Mouse (Mus musculus) induced T-regulatory cell, adult 2 months (primary cell): ENCODE results near the gene Gm960.

Experiments used
- DNase-seq: peaks from one replicate; pipeline ENCODE4 v3.0.0-alpha.2; 2012; ENCODE audit warnings: low read depth

Gene Gm960

DNA sequence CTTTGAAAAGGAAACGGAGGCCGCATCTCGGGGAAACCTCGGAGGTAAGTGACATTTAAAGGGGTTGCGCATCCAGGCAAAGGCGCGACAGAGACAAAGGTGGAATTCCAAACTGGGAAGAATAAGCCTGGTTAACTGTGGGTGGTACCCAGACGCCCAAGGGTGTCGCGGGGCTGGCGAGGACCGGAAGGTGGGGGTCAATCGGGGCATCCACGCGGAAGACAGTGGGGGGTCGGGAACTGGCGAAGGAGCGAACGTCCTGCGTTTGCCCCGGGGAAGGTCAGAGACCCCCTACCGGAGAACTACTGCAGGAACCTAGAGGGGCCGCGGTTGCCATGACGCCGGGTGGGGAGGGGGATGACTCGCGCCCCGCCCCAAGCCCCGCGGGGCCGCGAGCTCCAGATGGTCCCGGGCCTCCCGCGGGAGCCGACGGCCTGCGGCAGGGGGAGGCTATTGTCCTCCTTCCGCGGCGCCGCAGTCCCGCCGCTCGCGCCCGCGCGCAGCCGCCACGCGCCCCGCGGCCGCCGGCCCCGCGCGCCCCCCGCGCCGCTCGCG is 13.2 kb upstream of the Gm960 start:
- no peak for DNase-seq

DNA sequence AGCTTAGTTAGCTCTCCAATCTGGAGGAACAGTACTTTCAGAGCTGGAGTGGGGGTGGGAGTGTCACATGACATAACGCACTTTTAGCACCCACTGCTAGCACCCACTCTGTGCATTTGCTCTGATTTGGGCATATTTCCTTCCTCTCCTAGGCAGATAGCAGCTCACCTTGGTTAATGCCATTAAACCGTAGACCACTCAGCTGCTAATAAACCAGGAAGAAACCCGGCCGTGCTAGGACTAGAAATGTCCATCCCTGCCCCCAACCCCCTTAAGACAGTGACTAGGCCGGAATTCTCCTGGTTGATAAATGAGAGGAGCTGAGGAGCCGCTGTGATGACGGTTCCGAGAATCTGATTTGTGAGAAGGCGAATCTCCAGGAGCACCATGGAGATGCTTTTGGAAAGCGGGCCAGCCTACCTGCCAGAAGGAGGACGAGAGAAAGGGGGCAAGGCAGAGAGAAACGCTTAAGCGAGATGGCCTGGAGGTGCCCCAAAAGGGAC is 12.7 kb upstream of the Gm960 start, which contains the start of gene Sptbn2:
Sptbn2 (plus strand) TSS at position 70 of the 503 bp plus-strand sequence.
- DNase-seq: no peak

DNA sequence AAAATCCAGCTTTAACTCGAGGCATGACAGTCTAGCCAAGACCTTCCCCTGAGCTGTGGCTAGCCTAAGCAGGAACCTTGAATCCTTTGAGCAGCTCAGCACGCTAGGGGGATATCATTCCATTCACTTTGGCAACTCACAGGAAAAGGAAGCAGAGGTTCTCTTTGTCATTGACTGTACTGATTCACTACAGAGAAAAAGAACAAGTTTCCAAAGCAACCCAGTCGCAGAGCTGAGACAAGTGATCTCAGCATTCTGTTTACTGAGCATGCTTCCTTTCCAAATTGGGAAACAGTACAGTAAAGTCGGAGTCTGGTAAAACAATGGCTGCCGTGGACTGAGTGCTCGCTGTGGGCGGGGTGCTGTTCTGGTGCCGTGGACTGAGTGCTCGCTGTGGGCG is 10.3 kb upstream of the Gm960 start:
- no peak for DNase-seq

DNA sequence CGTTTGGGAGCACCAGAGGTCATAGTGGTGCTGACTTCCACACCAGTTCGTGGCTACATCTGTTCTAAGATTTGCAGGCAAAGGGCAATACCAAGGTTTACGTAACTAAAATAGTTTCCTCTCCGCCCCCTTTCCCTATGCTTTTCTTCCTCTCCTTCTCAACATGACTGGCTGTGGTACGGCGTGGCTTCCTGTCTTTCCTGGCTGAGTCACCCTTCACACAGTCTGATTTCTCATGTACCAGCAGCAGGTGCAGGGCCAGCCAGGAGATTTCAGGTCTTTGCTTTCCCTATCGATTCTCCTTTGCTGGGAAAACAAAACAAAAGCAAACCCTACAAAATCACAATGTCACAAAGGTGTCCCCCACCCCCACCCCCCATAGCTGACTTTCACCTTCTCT is 2.8 kb upstream of the Gm960 start:
- no peak for DNase-seq

DNA sequence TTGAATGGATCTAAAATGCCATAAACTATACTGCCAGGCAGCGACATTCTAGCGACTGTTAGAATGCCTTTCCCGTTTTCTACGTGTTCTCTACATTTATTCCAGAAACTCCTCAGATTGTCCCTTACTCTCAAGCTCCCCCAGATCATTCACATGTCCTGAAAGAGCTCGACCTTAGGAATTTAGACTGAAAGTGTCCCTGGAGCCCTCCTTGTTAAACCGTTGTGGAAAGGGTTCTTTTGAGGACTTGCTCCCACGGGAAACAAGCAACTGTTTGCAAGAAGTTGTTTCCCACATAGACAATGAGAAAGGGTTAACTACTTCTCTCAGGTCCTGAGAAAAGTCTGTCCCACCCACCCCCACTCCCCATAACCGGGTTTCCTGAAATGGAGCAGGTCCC is 2.2 kb upstream of the Gm960 start:
- no peak for DNase-seq

DNA sequence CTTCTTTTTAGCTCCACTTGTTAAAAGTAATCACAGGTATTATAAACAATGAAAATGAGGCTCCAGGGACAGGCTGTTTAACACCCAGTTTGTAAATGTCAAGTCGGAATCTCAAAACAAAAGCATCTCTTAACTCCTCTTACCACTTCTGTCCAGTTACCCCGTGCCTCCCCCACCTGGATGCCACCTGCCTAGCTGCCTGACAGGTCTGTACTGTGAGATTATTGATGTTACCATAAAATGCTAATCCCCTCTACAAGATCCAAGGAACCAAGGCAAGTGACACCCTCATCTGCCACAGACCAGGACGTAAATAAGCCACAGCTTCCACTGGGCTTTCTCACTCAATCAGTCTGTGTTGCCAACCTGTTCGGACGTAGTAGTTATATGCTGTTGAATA is 1.4 kb upstream of the Gm960 start:
- no peak for DNase-seq

DNA sequence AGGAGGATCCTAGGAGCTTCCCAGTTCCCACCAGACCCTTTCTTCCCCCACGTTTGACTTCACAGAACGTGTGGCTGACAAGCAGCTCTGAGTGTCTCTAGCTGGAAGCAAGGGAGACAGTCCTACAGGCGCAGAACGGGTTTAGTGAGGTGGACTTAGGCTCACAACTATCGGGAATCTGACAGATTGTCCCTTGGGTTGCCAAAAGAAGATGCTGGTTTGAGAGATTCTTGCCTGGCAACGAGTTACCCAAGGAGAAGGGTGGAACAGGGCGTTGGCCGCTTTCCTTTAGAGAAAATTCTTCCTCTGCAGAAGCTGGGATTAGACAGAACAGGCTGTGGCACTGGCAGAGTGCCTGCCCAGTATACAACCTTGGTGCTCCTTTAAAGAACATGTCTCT is 388 bp upstream of the Gm960 start:
- no peak for DNase-seq

DNA sequence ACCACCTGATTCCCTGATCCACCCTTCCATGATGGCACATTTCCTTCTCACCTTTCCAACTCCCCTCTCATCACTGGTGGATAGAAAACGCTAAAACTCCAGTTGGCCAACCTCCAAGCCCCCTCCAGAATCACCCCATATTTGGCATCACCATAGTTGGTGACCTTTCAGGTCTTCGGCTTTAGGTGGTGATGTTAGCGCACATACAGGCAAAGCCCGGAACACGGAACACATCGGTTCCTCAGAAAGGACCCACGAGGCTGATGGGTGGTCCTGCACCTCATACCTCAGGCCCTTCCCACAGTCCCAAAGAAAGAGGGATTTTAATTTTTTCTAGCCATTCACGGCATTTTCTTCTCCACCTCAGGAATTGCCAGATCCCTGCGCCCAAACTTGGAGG is 747 bp downstream of the Gm960 start:
- no peak for DNase-seq

DNA sequence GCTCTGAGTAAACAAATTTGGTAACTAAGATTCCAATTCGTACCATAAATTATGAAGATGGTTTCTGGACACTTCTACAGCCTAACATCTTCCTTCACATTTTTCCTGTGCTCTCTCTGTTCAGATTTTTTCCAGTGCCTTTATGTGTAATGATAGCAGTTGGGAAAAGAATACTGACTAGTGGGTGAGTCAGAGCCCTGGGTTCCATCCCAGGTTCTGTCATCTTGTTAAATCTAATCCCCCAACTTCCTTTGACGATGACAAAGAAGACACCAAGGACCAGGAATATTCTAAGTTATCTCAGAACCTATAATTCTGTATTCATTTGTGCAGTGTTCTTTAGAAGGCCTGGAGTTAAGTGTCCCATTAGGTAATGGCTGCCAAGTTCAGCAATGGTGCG is 1.3 kb downstream of the Gm960 start:
- no peak for DNase-seq

DNA sequence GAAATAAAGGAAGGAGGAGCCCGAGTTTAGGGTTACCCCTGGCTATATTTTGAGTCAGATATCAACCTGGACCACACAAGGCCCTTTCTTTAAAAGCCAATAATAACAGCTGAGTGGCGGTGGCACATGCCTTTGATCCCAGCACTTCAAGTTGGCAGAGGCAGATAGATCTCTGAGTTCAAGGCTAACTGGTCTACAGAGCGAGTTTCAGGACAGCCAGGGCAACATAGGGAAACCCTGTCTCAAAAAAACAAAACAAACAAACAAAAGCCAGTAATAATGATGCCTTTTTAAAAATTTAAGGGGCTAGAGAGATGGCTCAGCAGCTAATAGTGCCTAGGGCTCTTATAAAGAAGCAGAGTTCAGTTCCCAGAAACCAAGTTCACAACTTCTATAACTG is 4.1 kb downstream of the Gm960 start:
- DNase-seq: no peak

DNA sequence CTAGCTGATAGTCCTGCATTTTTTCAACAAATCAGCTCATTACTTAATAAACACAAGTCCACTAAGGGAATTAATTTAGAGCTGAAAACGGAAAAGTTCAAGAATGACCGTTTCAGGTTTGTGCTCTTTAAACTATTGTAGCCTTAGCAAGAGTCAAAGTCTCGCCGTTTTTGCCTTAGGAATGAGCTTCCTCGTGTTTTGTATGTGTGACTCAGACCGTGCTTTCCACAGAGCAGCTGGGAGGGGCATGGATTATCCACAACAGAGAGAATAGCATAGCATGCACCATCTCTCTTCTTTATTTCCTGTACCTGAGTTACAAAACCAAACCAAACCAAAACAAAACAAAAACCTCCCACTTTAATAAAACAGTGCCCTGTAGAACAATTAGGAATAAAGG is 26.1 kb downstream of the Gm960 start:
- no peak for DNase-seq

DNA sequence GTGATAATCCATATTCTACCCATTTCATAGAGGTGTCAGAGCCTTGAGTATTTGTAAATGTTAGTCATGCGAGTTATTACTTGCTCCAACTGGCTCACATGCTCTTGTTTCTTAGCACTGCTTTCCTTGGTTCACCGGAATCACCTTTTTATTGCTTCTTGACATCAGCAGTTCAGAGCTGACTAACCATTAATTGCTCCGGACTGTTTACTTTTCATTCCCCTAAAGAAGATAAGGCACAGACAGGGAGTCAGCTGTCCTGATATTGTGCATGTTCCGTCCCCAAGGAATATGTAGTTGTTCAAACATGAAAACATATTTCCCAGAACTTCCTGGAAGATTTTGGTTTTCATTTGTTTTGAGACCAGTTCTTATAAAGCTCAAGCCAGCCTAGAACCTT is 27.7 kb downstream of the Gm960 start:
- DNase-seq: no peak

DNA sequence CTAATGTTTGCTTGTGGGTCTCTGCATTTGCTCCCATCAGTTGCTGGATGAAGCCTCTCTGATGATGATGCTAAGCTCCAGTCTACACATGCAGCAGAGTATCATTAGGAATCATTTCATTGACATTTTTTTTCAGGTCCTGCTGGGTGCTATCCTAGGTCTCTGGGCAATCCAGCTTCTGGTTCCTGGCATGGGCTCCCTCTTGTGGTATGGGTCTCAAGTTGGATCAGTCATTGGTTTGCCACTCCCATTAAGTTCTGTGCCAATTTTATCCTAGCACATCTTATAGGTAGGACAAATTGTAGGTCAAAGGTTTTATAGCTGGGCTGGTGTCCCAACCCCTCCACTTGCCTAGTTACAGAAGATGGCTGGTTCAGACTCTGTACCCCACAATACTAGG is 31.7 kb downstream of the Gm960 start:
- DNase-seq: peak; percentile 4

DNA sequence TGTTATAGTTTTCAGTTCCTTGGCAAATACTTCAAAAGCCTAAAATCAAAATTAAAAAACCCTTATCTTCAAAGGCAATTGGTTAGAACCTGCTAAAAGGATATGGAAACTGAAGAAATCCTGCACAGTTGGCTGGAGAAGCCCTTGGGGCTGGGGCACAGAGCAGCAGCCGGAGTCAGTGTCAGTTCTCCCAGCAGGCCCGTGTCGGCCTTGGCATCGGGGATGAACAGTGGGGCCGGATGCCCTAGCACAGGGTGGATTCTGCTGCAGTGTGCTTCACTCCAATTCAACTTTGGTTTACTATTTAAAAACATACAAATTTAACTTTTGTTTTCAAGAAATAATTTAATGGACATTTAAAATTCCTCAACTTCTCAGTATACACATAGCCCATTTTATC is 40.3 kb downstream of the Gm960 start:
- no peak for DNase-seq

DNA sequence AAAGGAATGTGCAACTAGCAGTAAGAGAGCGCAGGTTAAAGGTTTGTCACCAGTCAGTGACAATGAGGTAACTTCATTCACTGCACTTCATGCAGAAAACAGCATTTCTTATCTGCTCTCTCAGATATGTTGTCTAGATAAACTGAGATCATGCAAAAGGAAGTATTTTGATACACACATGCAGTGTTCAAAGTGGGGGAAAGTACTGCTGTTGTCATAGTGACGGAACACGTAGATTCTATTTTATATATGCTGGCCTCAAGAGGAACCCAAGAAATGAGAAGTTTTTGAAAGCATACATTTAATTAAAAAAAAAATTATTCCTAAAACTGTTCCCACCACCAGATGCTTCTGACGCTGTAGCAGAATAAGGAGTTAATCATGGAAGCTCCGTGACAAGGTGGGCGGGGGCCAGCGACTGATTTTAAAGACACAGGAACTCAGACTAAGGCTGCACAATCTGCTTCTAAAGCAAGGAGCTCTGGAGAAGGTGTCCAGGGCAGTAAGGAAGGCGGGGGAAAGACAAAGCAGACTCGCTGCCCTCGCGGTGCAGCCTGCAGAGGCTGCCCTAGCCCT is 51.5 kb downstream of the Gm960 start:
- no peak for DNase-seq

DNA sequence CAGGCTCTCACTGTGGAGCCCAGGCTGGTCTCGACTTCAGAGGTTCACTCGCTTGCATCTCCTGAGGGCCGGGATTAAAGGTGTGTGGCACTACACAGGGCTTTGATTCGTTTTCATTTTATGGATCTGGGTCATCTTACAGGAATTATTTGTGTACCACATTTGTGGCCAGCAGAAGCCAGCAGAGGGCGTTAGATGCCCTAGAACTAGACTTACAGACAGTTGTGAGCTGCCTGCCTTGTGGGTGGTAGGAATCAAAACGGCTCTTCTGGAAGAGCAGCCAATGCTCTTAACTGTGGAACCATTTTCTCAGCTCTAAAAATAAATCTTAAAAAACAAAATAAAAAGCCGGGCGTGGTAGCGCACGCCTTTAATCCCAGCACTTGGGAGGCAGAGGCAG is 54.2 kb downstream of the Gm960 start:
- no peak for DNase-seq

DNA sequence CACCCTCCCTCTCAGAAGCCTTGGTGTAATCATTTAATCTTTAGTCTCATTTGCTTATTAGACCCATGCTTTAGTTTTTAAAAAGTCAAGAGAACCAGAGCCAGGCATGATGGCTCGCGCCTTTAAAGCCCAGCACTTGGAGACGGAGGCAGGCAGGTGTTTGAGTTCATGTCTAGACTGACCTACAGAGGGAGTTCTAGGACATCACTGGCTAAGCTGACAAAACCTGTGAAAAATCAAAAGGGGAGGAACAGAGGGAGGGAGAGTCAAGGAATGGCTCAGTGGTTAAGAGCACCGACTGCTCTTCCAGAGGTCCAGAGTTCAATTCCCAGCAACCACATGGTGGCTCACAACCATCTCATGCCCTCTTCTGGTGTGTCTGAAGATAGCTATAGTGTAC is 62.5 kb downstream of the Gm960 start:
- no peak for DNase-seq

DNA sequence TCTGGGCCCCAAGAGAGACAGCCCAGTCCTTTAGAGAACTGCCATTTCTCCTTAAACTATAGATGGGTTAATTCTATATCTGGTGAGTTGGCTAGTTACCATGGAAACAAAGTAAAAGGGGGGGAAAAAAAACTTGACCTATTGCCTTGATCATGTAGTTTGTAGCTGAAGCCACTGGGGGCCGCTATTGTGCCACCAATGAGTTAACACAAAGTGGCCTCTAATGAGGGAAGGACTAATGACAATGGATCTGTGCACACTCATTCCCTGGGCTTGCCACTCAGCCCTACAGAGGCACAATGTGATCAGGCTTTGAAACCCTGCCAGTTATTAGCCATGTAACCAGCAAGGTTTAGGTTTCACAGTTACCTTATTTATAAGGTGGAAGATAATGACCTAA is 69.6 kb downstream of the Gm960 start:
- DNase-seq: peak; percentile 84

DNA sequence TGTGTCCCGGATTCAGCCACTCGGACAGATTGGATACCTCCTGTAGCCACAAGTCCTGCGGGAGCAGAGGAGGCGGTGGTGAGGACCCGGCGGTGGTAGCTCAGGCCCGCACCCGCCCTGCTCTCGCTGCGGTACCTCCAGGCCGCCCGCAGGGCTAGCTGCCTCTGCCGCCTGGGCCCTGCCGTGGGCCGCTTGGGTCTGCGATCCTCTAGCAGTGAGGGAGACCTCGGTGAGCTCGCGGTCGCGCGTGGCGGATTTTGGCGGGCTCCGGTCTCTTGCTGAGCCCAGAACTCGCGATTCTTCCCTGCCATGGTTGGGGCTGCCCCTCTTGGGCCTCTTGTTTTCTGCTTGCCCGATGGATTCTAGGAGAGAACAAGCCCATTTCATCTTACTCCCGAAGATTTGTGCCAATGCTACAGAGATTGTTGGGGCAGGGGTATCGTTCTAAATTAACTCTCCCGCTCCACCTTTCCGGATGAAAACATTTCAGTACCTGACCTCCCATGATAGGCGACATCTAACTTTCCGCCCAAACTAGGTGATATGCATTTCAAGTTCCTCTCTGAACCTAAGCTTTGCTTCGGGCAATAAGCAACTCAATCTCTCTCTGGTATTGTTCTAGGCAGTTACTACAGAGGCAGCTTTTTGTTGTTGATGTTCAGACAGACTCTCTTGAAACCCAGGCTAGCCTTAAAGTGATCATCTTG is 72.5 kb downstream of the Gm960 start:
- no peak for DNase-seq

DNA sequence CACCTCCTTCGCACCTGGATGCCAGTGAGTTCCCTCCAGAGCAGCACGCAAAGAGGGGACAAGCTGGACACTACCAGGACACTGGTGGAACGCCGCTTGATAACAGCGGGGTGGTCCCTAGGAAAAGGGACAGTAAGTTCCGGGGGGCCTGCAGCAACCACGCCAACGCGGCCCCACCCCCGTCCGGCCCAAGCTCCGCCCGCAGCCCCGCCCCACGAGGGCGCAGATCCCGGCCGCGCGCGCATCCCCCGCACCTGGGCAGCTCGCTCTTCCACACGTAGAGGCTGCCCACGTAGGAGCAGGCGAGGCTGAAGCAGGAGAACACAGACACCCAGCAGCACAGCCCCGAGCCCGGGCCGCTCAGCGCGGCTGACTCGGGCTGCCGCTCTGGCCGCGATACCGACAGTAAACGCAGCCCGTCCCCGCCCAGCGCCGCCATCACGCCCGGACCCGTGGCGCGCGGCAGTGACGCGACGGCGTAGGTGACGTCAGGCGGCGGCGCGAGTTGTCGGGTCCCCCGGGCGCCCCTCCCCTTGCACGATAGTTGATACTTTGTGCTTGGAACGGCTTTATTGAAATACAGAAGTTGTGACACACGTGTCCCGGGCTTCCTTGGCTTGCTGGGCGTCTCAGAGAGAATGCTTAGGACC is 73.2 kb downstream of the Gm960 start, which contains the start of gene Rce1:
Rce1 (minus strand) TSS at position 463 of the 650 bp plus-strand sequence.
- peak; percentile 95 for DNase-seq

DNA sequence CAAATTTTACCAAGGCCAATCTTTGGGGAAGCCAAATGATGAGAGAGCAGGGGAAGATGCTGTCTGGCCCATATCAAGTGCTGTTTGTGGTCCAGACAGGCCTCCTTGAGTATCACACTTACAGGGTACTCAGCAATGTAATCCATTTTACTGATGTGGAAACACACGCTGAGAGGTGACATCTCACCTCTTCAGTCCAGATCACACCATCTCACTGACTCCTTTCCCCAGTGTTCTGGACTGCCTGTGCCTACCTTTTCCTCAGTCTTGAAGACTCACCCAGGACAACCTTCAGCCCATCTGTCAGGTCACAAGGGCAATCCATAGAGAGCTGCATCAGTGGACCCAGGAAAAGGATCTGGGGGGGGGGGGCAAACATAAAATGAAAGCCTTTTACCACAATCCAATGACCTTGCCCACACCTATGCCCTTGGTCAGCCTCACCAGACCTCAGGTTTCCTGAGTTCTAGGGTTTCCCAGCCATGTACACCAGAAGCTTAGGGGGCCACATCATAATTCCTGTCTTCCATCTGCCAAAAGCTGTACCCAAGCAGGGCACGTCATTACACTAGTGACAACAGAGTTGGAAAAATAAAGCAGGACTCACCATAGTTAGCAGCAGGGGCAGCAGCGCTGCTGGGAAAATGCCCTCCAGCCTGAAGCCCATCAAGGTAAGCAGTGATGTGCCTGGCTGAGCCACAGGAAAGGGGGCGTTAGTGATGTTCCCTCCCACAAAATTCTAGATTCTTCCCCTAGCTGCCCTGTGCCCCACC is 73.9 kb downstream of the Gm960 start:
- DNase-seq: peak; percentile 15

DNA sequence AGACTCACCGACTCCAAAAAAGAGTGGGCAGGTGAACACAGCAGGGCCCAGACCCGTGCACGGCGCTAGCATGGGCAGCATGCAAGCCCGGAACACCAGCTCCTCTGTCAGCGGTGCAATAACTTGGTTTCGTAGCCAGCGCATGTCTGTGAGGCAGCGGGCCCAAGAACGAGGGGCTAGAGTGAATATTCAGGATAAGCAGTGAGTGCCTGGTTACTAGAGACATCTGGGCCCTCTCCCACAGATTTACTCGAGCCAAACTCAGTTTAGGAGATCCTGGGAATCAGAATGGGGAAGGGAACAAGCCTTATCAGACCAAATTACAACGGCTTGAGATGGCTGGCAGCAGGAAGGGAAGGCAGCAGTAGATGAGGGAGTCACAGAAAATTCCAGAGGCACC is 74.5 kb downstream of the Gm960 start:
- DNase-seq: no peak
